Mouse (Mus musculus) thymus, adult 18-20 months (tissue): Measurements from ENCODE around the gene Ccdc102a.

Experiments
- DNase-seq, 2 experiments: peaks; one replicate each; pipeline ENCODE4 v3.0.0; 2022; ENCODE audit warnings: mixed read lengths in 2 of 2

Gene Ccdc102a

GRCm38 (mm10) chr8:94917352-94917751, 546 bp downstream of the Ccdc102a start:
- DNase-seq = peak; percentile 73 to 74

DNA sequence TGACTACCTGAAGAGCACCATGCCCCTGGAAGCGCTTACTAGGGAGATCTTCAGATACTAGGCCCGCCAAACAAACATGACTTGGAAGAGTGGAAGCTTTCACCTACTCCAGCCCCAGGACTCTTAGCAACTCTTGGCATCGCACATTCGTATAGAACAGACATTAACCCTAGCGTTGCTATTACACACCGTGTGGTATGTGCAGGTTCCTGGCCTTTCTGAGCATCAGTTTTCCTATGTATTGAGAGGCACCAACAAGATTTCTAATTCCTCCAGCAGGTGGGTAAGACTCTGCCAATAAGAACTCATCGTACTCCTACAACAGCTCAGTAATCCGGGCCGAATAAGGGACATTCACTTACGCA, 956 bp downstream of the Ccdc102a start:
- DNase-seq = no peak

GRCm38 (mm10) chr8:94916311-94916959, 1.5 kb downstream of the Ccdc102a start:
- DNase-seq = no peak

- DNase-seq = no peak
Measured at GRCm38 (mm10) chr8:94914701-94915101, 3.2 kb downstream of the Ccdc102a start.

DNA sequence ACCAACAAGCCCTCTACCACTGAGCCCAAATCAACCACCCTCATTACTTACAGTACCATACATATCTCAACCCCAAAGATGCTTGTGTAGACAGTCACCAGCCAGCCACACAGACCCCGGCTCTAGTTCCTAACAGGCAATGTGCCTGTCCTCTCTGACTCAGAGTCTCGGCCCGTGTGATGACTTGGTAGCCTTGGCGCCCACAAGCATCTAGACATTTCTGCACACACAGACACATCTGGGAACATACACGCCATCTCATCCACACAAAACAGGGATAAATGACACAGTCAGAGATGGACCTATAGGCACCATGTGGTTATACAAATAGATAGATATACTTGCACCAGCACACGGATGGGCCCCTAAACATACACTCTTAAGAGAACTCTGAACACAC, 3.6 kb downstream of the Ccdc102a start:
- no peak for DNase-seq

- DNase-seq = no peak
Measured at GRCm38 (mm10) chr8:94913061-94913660, 4.7 kb downstream of the Ccdc102a start.

DNA sequence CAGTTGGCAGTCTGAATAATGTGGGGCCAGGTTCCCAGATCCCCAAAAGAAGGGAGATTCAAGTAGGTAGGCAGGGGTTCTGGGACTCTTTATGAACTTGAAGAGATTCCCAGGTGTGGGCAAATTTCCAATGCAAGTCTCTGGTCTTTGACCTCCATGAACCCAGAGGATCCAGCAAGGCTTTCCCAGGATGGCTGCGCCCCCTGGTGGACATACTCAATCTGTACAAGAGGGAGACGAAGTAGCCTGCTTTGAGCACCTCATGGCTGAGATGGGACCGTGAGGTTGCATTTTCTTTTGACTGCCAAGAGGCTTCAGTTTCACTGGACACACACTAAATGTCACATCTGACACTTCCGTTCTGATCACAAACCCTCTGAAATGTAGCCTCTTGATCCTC, 9.1 kb downstream of the Ccdc102a start:
- DNase-seq = peak; percentile 35 to 36

- DNase-seq = no peak
Measured at GRCm38 (mm10) chr8:94907591-94908300, 10.2 kb downstream of the Ccdc102a start.

DNA sequence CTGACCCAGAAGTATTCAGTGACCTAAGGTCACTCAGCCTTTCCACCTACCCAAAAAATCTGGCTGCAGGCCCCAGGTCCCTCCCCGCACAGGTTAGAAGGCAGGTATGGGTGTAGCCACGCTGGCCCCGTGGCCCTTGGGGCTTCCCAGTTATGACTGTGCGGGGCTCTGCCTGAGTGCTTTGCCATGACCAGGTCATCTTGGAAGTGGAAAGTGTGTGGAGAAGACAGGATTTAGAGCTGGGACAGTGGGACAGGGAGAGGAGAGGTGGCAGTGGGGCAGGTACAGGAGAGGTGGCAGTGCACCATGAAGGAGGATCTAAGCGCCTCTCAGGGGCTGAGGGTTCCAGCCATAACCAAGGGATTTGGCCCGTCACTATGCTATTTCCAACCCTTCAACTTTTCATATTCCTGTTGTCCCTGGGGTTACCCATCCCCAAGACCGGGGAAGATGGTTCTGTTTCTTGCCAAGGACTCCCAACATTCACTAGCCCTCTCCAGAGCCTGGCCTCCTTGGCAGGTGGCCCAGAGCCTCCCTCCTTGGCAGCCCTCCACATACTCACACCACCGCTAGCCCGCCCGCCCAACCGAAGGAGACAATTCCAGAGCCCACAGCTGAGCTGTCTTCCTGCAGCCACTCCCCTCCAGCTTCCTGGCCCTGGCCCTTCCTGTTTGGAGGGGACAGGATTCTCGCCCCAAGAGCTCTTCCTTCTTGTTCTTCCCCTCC, 13.3 kb downstream of the Ccdc102a start:
- DNase-seq = no peak

GRCm38 (mm10) chr8:94903709-94904108, 14.2 kb downstream of the Ccdc102a start:
- DNase-seq = no peak

- DNase-seq = no peak
Measured at GRCm38 (mm10) chr8:94901031-94901430, 16.9 kb downstream of the Ccdc102a start.

GRCm38 (mm10) chr8:94900617-94901016, 17.3 kb downstream of the Ccdc102a start:
- DNase-seq = no peak

DNA sequence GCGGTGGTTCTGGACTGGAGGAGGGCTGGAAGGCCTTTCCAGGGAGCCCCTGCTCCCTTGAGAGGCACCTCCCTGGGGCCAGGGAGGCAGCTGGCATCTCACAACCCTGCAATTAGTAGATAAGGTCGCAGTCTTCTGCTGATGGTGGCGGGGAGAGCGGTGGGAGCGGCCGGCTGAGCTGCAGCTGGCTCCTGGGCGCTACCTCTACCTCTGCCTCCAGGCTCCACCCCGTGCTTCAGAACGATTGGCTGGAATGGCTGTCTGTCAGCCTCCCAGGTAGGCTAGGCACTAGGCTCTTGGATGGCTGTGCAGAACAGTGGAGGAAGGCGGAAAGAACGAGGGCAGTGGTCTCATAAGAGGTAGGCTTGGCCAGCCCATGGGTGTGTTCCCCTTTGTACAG, 18.6 kb downstream of the Ccdc102a start:
- no peak for DNase-seq

DNA sequence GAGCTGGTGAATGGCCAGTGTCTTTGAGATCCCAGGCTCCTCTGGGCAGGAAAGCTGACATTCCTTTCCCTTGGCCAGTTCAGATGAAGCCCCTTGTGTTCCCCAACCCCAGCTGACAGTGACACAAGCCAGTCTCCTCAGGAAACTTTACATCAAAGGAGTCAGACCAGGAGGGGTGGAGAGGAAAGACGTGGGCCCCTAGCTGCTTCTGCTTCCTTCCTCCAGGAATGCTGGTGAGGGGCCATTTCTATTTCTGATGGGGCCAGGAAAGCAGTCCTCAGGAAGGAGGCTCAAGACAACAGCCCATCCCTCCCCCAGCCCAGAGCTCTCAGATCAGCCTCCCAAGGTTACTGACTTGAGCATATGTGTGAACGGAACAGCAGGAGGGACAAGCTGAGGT, 25.0 kb downstream of the Ccdc102a start:
- no peak for DNase-seq

GRCm38 (mm10) chr8:94888383-94889036, 29.4 kb downstream of the Ccdc102a start:
- no peak for DNase-seq

DNA sequence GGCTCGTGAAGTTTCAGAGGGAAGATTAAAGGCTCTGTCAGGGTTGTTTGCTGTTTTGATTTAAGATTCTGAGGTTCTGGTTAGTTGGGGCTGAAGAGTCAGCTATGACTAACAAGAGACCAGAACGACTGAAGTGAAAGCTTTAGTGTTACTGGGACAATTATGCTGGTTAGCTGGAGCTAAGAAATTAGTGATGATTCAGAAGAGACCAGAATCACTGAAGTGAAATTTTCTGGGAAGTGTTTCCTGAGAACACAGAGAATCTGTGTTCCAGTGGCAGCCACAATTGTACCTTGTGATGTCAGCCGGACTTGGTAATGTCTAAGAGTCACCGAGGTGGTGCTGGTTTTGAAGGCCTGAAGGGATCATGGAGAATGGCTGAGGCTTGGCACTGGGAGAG, 37.2 kb downstream of the Ccdc102a start:
- DNase-seq = no peak

- DNase-seq = no peak
Measured at GRCm38 (mm10) chr8:94876820-94877219, 41.1 kb downstream of the Ccdc102a start.

DNA sequence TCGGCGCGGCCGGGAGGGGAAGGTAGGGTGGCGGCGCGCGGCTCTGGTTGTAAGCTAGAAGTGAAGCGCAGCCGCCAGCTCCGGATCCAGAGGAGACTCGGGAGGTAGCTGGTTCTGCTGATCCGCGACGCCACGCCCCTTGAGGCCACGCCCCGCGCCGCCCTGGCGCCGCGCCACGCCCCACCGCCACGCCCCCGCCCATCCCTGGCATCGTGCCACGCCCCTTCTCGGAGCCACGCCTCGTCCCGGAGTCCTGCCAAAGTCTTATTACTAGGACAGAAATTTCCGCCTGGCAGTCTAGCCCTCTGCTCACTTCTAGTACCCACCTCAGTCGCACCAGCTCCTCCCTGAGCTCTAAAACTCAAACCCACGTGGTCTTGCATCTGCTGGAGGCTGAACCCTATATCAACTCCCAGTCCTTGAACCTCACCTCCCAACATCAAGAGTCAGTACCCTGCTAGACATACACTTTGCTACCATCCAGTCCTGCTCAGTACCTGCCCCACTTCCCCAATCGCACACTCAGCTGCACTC, 41.6 kb downstream of the Ccdc102a start, which contains the start of gene Dok4:
Gene Dok4, minus strand, starts transcription at position 134 of the 534 bp plus-strand sequence.
- DNase-seq = peak; percentile 67 to 76

- DNase-seq = no peak
Measured at GRCm38 (mm10) chr8:94875871-94876150, 42.1 kb downstream of the Ccdc102a start.

DNA sequence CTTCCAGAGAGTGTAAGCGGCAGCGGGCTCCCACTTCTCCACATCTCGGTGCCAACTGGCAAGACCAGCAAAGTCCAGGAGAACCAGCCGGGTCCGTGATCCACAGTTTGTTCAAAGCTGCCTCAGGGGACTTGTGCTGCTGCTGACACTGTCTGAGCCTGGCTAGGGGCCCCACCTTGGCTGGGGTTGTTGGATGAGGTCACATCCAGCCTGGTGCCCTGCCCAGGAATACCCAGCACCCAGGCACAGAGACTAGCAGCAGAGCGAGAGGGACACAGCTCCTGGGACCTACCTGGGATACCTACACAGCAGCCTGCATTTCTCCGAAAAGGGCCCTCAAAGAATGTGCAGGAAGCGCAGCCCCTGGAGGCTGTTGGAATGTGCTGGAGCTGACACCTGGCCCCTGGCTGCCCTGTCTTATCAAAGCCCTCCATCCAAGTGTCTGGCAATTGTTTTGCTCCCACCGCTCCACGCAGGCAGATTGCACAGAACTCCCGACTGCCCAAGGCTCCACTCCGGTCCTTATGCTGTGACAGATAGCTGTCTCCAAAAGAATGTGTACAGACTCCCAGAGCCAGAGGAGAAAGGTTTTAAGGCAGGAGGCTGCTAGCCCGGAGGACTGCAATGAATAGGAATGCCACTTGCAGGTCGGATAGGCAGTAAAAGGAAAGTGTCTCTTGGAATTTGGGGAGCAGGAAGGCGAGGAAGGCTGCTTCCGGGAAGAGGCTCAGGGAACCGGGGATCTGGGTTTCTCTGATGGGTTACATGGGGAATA, 42.6 kb downstream of the Ccdc102a start:
- DNase-seq = no peak

DNA sequence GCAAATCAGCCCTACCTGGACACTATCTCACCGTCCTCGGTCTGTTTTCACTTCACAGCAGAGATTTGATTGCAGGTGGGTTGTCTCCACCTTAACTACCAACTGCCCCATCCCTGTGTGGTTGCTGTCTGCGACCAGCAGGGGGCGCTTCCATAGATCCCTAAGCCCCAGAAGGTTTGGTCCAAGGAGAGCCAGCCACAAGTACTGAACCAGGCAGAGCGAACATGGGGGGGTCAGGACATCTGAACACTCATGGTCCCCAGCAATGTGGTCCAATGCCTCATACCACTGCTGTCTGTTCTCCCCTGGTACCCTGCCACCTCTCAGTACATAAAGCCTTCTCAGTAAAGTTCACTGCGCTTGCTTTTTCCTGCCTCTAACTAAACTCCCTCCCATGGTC, 43.5 kb downstream of the Ccdc102a start:
- DNase-seq = peak in 1 of 2 experiments; percentile 28

- no peak for DNase-seq
Measured at GRCm38 (mm10) chr8:94872576-94872975, 45.3 kb downstream of the Ccdc102a start.
